Mouse (Mus musculus): ENCODE data around the gene Llcfc1.

Gene Llcfc1

GRCm38 (mm10) chr6:41706275-41706674, 22.0 kb downstream of the Llcfc1 start:
- DNase-seq, result no peak

GRCm38 (mm10) chr6:41710281-41710680, 26.1 kb downstream of the Llcfc1 start:
- DNase-seq, result no peak

- no peak for DNase-seq
These were observed 37.2 kb downstream of the Llcfc1 start for GRCm38 (mm10) chr6:41721430-41721829.

GRCm38 (mm10) chr6:41727989-41728609, 43.9 kb downstream of the Llcfc1 start:
- DNase-seq, result no peak

- DNase-seq, result no peak
These were observed 50.7 kb downstream of the Llcfc1 start for GRCm38 (mm10) chr6:41734719-41735470.

Measured in embryo, embryonic 11 days (tissue).